Mouse (Mus musculus): ENCODE results near the gene Urgcp.
A peak's percentile ranks its signal among the peaks of the same experiment; 100 is the strongest.

The Urgcp gene

GRCm38 (mm10) chr11:5715179-5715578 lies 47.0 kb downstream of the Urgcp start:
- no peak for DNase-seq (ENCODE audit: extremely low spot score)

- DNase-seq (ENCODE audit: extremely low spot score): peak; percentile 93
Measured at GRCm38 (mm10) chr11:5707530-5708353, 54.4 kb downstream of the Urgcp start.

GRCm38 (mm10) chr11:5706874-5707529 lies 55.2 kb downstream of the Urgcp start:
- no peak for DNase-seq (ENCODE audit: extremely low spot score)

GRCm38 (mm10) chr11:5705972-5706371 lies 56.2 kb downstream of the Urgcp start:
- no peak for DNase-seq (ENCODE audit: extremely low spot score)

- DNase-seq (ENCODE audit: extremely low spot score): no peak
Measured at GRCm38 (mm10) chr11:5703341-5703740, 58.8 kb downstream of the Urgcp start.

- no peak for DNase-seq (ENCODE audit: extremely low spot score)
Measured at GRCm38 (mm10) chr11:5702957-5703332, 59.2 kb downstream of the Urgcp start.

GRCm38 (mm10) chr11:5702271-5702956 lies 59.8 kb downstream of the Urgcp start:
- no peak for DNase-seq (ENCODE audit: extremely low spot score)

- no peak for DNase-seq (ENCODE audit: extremely low spot score)
Measured at GRCm38 (mm10) chr11:5701821-5702220, 60.4 kb downstream of the Urgcp start.

GRCm38 (mm10) chr11:5701300-5701699 lies 60.9 kb downstream of the Urgcp start:
- DNase-seq (ENCODE audit: extremely low spot score): no peak

GRCm38 (mm10) chr11:5700808-5701207 lies 61.4 kb downstream of the Urgcp start:
- no peak for DNase-seq (ENCODE audit: extremely low spot score)

GRCm38 (mm10) chr11:5691775-5692174 lies 70.4 kb downstream of the Urgcp start:
- DNase-seq (ENCODE audit: extremely low spot score): peak; percentile 34

- no peak for DNase-seq (ENCODE audit: extremely low spot score)
Measured at GRCm38 (mm10) chr11:5684283-5684682, 77.9 kb downstream of the Urgcp start.

GRCm38 (mm10) chr11:5682541-5682940 lies 79.6 kb downstream of the Urgcp start:
- DNase-seq (ENCODE audit: extremely low spot score): no peak

Measured in embryo, embryonic 9.5 days (tissue).